Mouse (Mus musculus): ENCODE data around the gene Pik3r5. TPM values are rescaled to one million over a fixed set of nuclear protein-coding genes. Genes with fewer than 3 reads are reported as not detected.

Gene Pik3r5
- polyA plus RNA-seq, 1 experiment from 2014 or later: 1.5 TPM

DNA sequence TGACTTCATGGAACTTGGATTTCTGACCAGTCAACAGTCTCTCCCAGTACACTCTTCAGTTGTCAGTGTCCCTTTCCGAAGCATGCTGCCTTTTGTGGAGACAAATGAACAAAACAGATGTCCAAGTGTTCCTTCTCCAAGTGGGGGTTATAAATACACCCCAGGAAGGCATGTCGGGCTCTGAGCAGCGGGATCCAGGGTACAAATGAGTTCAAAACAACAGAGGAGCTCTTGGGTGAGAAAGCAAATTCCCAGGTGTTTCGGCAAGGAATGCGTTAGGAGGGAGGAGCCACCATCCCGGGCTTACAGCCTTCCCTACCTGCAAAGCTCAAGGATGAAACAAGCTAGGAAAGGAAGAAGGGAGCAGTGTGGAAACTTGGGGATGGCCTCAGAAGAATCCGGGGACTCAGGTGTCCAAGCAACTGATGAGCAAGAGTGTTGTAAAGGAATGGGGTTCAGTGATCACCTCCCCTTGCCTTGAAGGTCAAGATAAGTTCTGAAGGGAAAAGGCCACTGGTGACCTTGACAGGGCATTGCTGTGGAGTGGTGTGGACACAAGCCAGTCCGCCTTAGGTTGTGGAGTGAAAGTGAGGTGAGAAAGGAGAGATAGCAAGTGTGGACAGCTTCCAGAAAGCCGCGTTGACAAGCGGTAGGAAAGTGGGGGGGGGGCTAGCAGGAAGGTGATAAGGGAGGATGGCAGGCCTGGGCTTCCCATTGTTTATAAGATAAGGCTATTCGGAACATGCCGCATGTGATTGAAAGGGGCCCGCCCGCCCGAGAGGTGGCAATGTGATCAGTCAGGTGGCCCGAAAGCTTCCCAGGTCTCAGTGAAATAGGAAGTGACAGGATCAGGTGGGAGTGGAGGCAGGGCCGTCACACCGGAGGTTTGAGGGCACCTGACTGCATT, 41.3 kb upstream of the Pik3r5 start:
- H3K27me3 ChIP-seq (ENCODE audit: low read depth, poor library complexity, severe bottlenecking): peaks cover 98% of the 10 kb centered on the region
- no peak overlapping the region for H3K4me3 ChIP-seq
- peaks cover 45% of the 10 kb centered on the region for H3K4me1 ChIP-seq
- no peak for DNase-seq (ENCODE audit: low spot score)
- H3K36me3 ChIP-seq: no peaks in the 10 kb centered on the region
- no peak overlapping the region for H3K27ac ChIP-seq
- no peaks in the 10 kb centered on the region for H3K9me3 ChIP-seq (replicated peaks)
- 2% methylated on average over 19 of the region's 19 CpGs for WGBS

DNA sequence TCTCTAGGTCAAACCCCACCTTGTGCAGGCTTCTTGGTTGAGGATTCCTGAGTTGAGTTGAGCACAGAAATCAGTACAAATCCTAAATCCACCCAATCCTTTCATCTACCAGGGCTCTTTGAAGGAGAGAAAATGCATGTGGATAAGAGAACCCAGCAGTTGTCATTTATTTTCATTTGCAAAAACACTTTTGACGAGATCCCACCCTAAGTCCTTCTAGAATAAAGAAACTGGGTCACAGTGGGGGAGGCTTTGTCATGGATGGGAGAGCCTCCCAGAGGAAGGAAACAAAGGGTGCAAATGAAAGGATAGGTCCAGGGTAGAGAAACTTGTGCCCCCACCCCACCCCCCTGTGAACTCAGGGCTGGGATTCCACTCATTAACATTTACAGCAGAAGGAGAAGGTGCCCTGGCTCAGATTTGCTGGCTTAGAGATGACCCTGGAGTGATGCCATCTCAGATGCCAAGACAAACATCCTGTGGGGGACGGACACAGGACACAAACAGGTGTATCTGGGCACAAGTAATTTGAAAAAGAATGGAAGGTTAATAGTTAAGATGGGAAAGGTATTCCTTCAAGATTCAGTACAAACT, 37.9 kb upstream of the Pik3r5 start:
- 35% methylated on average over 2 of the region's 2 CpGs for WGBS
- DNase-seq (ENCODE audit: low spot score): no peak
- no peaks in the 10 kb centered on the region for H3K9me3 ChIP-seq (replicated peaks)
- peaks cover 98% of the 10 kb centered on the region for H3K27me3 ChIP-seq (ENCODE audit: low read depth, poor library complexity, severe bottlenecking)
- H3K36me3 ChIP-seq: no peaks in the 10 kb centered on the region
- H3K27ac ChIP-seq: no peak overlapping the region
- no peak overlapping the region for H3K4me3 ChIP-seq
- peaks cover 23% of the 10 kb centered on the region for H3K4me1 ChIP-seq

DNA sequence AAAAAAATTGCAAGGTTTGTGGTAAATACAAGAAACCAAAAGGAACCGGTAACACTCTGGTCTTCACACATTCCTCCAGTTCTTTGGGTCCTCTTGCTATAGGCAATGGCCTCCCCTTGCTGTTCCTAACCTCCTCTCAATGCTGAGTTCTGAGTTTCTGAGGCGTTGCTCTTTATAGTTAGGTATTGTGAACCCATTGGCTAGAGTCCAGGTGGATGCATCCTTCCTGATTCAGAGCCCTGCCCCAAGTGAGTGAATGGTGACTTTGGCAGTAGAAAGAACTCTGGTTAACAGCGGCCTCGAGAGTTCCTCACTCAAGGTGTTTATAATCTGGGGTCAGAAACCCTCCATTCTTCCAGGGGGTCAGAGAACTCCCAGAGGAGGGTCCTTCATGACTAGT, 37.2 kb upstream of the Pik3r5 start:
- H3K9me3 ChIP-seq (replicated peaks): no peaks in the 10 kb centered on the region
- peaks cover 98% of the 10 kb centered on the region for H3K27me3 ChIP-seq (ENCODE audit: low read depth, poor library complexity, severe bottlenecking)
- no peak for DNase-seq (ENCODE audit: low spot score)
- no peaks in the 10 kb centered on the region for H3K36me3 ChIP-seq
- no peak overlapping the region for H3K27ac ChIP-seq
- 47% methylated on average over 4 of the region's 4 CpGs for WGBS
- no peak overlapping the region for H3K4me3 ChIP-seq
- peaks cover 27% of the 10 kb centered on the region for H3K4me1 ChIP-seq

DNA sequence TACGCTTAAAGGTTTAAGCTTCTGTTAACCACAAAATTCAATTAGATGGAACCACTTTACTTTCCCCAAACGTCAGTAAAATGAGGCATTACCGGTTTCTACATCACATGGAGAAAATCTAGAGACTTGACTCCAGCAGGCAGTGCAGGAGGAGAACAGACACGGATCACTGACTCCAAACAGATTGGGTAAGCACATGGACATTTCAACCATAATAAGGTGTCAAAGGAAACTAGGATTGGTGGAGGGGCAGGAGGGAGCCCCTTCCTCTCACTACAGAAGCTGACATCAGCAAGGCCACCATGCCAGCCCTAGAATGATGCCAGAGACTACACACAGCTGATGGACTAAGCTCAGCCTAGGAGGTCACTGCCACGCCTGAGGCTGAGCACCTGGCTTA, 36.4 kb upstream of the Pik3r5 start:
- Histone ChIP-seq H3K36me3 (no peaks in the 10 kb centered on the region), H3K4me3 (no peak overlapping the region), H3K9me3 (replicated peaks) (no peaks in the 10 kb centered on the region), H3K4me1 (peaks cover 29% of the 10 kb centered on the region), H3K27me3 (ENCODE audit: low read depth, poor library complexity, severe bottlenecking) (peaks cover 98% of the 10 kb centered on the region), H3K27ac (no peak overlapping the region)
- DNase-seq (ENCODE audit: low spot score): no peak
- 59% methylated on average over 5 of the region's 5 CpGs for WGBS

DNA sequence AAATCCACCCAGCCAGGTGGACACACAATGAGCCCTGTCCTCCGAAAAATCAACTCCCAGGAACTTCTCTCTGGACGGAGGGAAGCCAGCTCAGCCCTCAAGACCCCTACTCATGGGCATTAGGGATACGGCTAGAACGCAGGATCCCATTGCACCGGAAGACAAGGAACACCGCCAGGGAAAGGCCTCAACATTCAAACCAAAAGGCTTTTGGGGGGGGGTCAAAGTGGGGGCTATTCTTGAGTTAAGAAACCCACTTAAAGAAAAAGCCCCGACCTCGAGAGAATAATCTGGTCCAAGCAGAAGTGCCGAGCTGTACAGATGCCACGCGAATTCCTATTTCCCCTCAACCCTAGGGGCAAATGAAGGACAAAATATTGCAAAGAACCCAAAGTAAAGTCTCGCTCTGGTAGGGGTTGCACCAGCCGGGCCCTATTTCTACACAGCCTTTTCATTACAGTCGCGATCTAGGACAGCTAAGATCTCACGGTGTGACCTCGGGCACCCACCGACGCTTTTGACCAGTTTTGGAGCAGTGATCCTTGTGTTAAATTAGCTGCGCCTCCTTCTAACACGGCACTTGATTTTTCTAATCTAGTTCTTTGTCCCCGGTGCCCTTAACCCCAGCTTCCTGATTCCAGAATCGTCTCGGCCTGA, 32.9 kb upstream of the Pik3r5 start:
- WGBS: 8% methylated on average over 24 of the region's 24 CpGs
- Histone ChIP-seq H3K4me3 (peak overlapping the region; percentile 60), H3K36me3 (no peaks in the 10 kb centered on the region), H3K27ac (no peak overlapping the region), H3K9me3 (replicated peaks) (no peaks in the 10 kb centered on the region), H3K27me3 (ENCODE audit: low read depth, poor library complexity, severe bottlenecking) (peaks cover 100% of the 10 kb centered on the region), H3K4me1 (peaks cover 24% of the 10 kb centered on the region)
- DNase-seq (ENCODE audit: low spot score): no peak

DNA sequence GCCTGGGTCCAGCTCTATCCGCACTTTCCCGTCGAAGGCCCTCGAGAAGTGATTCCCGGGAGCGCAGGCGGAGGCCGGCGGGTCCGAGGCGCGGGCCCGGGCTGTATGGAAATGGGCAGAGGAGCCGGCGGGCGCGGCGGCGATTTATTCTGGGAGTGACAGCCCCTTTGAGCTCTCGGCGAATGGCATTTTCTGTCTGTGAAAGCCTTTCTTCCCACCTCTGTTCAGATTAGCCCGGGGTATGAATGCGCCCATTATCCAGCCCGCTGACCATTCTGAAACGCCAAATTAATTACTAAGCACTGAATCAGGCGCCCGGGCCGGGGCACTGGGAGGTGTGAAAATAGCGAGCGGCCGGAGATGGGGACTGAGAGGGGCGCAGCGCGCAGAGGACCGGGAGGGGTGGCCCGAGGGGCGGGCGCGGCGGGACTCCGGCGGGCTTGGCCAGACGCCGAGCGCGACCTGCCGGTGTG, 32.3 kb upstream of the Pik3r5 start:
- Histone ChIP-seq H3K9me3 (replicated peaks) (no peaks in the 10 kb centered on the region), H3K27me3 (ENCODE audit: low read depth, poor library complexity, severe bottlenecking) (peaks cover 100% of the 10 kb centered on the region), H3K36me3 (no peaks in the 10 kb centered on the region), H3K4me3 (peak overlapping the region; percentile 60), H3K4me1 (peaks cover 24% of the 10 kb centered on the region), H3K27ac (peak overlapping the region; percentile 73)
- peak; percentile 75 for DNase-seq (ENCODE audit: low spot score)
- under 1% methylated on average over 47 of the region's 47 CpGs for WGBS

DNA sequence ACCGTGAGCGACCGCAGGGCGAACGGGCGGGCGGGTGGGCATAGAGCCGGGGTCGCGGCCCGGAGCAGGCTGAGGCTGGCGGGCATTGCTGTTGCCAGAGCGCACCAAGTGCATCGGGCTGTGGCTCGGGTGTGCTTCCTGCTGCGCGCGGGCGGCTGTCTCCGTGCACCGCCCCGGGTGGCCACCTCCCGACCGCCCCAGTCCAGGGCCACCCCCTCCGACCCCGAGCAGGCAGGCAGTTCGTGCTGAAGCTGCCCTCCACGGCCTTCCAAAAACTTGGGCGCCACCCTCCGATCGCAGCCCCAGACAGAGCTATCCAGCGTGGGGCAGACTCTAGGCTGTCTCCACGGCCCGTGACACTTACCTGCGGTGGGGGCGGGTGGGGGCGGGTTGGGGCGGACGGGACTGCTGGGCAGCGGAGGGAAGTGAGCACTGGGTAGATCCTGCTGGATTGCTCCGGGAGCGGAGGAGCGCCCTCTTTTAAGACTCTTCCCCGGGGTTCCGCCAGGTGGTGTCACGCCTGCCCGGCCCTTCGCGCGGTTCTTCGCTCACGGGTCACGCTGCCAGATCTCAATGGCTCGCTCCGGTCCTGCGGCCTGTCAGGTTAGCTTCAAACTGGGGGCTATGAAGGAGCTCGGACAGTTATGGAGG, 31.8 kb upstream of the Pik3r5 start:
- peak overlapping the region; percentile 60 for H3K4me3 ChIP-seq
- under 1% methylated on average over 57 of the region's 57 CpGs for WGBS
- DNase-seq (ENCODE audit: low spot score): peak; percentile 80
- H3K9me3 ChIP-seq (replicated peaks): no peaks in the 10 kb centered on the region
- H3K27ac ChIP-seq: peak overlapping the region; percentile 73
- H3K27me3 ChIP-seq (ENCODE audit: low read depth, poor library complexity, severe bottlenecking): peaks cover 98% of the 10 kb centered on the region
- H3K36me3 ChIP-seq: no peaks in the 10 kb centered on the region
- H3K4me1 ChIP-seq: peaks cover 24% of the 10 kb centered on the region

DNA sequence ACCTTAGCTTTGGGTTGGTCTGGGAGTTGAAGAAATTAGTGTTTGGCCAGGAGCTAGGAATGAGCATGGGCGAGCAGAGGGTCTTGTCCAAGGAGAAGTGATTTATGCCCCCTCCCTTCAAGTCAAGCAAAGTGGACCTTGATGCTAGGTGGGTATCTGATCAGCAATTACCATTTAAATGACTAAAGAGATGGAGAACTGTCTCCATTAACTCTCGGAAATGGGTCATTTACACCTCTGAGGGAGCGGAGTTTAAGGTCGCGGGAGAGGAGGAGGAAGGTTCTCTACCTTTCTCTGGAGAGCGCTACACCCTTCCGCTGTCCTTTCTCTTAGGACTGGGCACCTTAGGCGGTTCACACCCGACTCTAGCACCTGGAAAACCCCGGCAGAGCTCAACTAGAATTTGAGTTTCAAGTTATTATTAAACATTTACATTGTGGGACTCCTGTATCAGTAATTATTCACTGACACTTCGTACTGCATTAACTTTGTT, 31.1 kb upstream of the Pik3r5 start, which contains the start of gene Ntn1:
Gene Ntn1 (minus strand): TSS at position 97 of the 493 bp plus-strand sequence.
- H3K27me3 ChIP-seq (ENCODE audit: low read depth, poor library complexity, severe bottlenecking): peaks cover 98% of the 10 kb centered on the region
- H3K4me1 ChIP-seq: peaks cover 24% of the 10 kb centered on the region
- H3K27ac ChIP-seq: peak within 1 kb of the TSS; percentile 73
- DNase-seq (ENCODE audit: low spot score): no peak
- no peaks in the 10 kb centered on the region for H3K36me3 ChIP-seq
- H3K9me3 ChIP-seq (replicated peaks): no peaks in the 10 kb centered on the region
- WGBS: 3% methylated on average over 11 of the region's 11 CpGs
- peak within 1 kb of the TSS; percentile 60 for H3K4me3 ChIP-seq

DNA sequence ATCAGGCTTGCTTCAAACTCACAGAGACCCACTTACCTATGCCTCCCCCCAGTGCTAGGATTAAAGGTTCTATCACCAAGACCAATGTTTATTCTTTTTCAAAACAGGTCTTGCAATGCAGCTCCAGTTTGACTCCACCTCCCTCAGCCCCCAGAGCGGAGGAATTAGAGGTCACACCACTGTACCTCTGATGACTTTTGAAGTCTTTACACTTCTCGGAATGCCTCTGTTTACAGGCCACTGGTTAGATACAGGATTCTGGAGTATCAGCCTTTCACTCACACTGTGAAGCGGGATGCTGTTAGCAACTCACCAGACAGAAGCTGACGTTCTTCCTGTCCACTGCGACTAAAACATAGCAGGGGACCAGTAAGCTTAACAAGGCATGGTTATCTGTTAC, 30.5 kb upstream of the Pik3r5 start:
- DNase-seq (ENCODE audit: low spot score): no peak
- peaks cover 98% of the 10 kb centered on the region for H3K27me3 ChIP-seq (ENCODE audit: low read depth, poor library complexity, severe bottlenecking)
- no peaks in the 10 kb centered on the region for H3K9me3 ChIP-seq (replicated peaks)
- no peak overlapping the region for H3K27ac ChIP-seq
- H3K4me3 ChIP-seq: no peak overlapping the region
- peaks cover 24% of the 10 kb centered on the region for H3K4me1 ChIP-seq
- H3K36me3 ChIP-seq: no peaks in the 10 kb centered on the region
- 11% methylated on average over 5 of the region's 5 CpGs for WGBS

DNA sequence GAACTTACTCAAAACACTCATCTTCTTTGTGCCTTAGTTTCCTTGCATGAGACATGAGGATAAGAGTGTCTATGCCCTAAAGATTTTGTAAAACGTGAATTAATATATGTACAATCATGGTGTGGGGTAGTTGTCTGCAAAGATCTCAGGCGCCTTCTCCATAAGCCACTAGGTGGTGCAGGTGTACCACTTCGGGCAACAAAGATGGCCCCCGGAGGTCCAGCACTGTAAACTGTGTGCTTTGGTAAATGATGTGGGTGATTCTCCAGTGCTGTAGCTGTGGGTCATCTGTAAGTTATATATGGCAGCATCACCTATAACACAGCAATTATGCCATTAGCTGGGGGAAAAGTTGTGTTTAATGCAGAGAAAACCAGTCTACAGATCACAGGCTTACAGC, 27.7 kb upstream of the Pik3r5 start:
- Histone ChIP-seq H3K9me3 (replicated peaks) (no peaks in the 10 kb centered on the region), H3K27me3 (ENCODE audit: low read depth, poor library complexity, severe bottlenecking) (peaks cover 81% of the 10 kb centered on the region), H3K4me1 (peaks cover 15% of the 10 kb centered on the region), H3K27ac (no peak overlapping the region), H3K4me3 (no peak overlapping the region), H3K36me3 (no peaks in the 10 kb centered on the region)
- 50% methylated on average over 4 of the region's 4 CpGs for WGBS
- no peak for DNase-seq (ENCODE audit: low spot score)

DNA sequence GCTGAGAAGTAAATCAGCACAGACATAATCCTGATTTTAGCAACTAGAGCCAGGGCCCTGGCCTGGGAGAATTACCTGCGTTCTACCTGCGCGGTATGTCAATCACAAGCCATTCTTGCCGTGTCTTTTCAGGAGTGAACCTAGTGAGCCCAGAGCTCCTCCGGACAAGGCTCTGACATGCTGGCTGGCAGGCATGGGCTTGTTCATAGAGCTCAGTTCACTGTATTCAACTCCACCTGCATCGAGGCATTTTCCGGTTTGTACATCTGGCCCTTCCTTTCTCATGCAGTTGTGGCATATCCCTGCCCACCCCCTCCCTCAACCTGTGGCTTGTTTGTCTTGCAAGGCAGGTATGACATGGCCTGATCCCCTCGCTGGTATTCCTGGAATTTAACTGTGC, 26.3 kb upstream of the Pik3r5 start:
- Histone ChIP-seq H3K27me3 (ENCODE audit: low read depth, poor library complexity, severe bottlenecking) (peaks cover 67% of the 10 kb centered on the region), H3K27ac (no peak overlapping the region), H3K9me3 (replicated peaks) (no peaks in the 10 kb centered on the region), H3K4me3 (no peak overlapping the region), H3K36me3 (no peaks in the 10 kb centered on the region), H3K4me1 (peaks cover 2% of the 10 kb centered on the region)
- no peak for DNase-seq (ENCODE audit: low spot score)
- 89% methylated on average over 8 of the region's 8 CpGs for WGBS

DNA sequence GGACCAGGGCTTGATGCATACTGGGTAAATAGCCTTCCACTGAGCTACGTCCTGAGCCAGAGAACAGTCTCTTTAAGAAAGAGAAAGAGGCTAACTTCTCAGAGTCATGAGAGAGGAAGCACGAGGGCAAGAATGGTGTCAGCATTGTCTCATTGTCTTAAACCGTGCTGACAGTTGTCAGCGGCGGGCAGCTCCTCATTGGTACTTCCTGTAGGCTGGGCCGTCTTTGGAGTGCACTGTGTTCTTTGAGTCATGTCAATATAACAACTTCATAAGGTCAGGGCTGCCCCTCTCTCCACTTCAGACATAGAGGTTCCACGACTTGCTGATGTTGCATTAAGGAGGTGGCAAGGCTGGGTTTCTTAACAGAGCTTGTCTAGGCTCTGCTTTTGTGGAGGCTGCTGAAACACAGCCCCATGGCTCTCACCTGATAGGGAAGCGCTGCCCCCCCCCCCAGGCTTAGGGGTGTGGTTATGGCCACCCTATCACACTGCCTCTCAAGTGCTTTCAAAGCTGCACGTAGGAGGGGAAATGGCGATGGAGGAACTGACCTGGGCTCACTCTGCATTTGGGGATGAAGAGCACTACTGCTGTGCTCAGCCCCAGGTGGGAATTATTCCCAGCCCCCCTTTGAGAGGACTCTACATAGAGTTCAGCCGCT, 24.5 kb upstream of the Pik3r5 start:
- H3K4me1 ChIP-seq: no peaks in the 10 kb centered on the region
- H3K4me3 ChIP-seq: no peak overlapping the region
- peaks cover 48% of the 10 kb centered on the region for H3K27me3 ChIP-seq (ENCODE audit: low read depth, poor library complexity, severe bottlenecking)
- H3K36me3 ChIP-seq: no peaks in the 10 kb centered on the region
- no peak overlapping the region for H3K27ac ChIP-seq
- no peaks in the 10 kb centered on the region for H3K9me3 ChIP-seq (replicated peaks)
- 72% methylated on average over 11 of the region's 11 CpGs for WGBS
- DNase-seq (ENCODE audit: low spot score): no peak
